Mouse (Mus musculus) C2C12 (cell line): Measurements from ENCODE around the gene Mmp11.

Experiments
- CEBPB ChIP-seq: IDR thresholded peaks from one replicate; pipeline ENCODE4 v1.6.1; 2011; ENCODE audit warnings: low read depth, mild to moderate bottlenecking, control low read depth, moderate library complexity
- CTCF ChIP-seq: IDR thresholded peaks from one replicate; pipeline ENCODE4 v1.5.1; 2011; ENCODE audit not compliant: control insufficient read depth, insufficient read depth, insufficient read length
- MAX ChIP-seq: IDR thresholded peaks from one replicate; pipeline ENCODE4 v1.6.1; 2011; ENCODE audit warnings: mild to moderate bottlenecking, control low read depth
- MYOG ChIP-seq: IDR thresholded peaks from one replicate; pipeline ENCODE4 v1.6.1; 2011; ENCODE audit not compliant: control insufficient read depth, insufficient read length; ENCODE audit errors: extremely low read depth
- USF1 ChIP-seq: IDR thresholded peaks from one replicate; pipeline ENCODE4 v1.6.1; 2011; ENCODE audit warnings: low read depth, mild to moderate bottlenecking, control low read depth, moderate library complexity

DNA sequence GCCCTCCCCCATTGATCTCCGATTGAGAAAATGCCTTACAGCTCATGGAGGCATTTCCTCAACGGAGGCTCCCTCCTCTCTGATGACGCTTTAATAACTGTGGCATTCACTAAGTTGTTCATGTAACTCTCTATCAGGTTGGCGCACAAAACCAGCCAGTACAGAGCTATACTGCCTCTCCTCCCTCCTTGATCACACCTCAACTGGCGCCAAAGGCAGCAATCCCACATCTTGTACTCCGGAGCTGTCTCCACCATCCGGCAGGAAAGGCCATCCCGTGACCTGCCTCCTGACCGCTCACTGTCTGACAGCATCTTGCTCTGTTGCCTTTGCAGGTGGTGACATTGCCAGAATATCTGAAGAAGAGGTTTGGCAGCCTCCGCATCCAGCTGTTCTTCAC, 37.5 kb upstream of the Mmp11 start:
- TF ChIP-seq MYOG (no peak), CTCF (no peak), MAX (no peak), CEBPB (no peak), USF1 (no peak)
